Mouse (Mus musculus) right cerebral cortex, postnatal 25 days (tissue): ENCODE data around the gene Taf12.

Experiments
- DNase-seq: peaks from one replicate; pipeline ENCODE4 v3.0.0; 2022

The Taf12 gene

GRCm38 (mm10) chr4:132311801-132312200, 37.6 kb downstream of the Taf12 start:
- DNase-seq: no peak

GRCm38 (mm10) chr4:132312627-132313026, 38.5 kb downstream of the Taf12 start:
- no peak for DNase-seq

- no peak for DNase-seq
Observed at GRCm38 (mm10) chr4:132315711-132316110, 41.5 kb downstream of the Taf12 start.

GRCm38 (mm10) chr4:132326481-132326880, 52.3 kb downstream of the Taf12 start:
- DNase-seq: no peak

- DNase-seq: no peak
Observed at GRCm38 (mm10) chr4:132328391-132328982, 54.3 kb downstream of the Taf12 start.

GRCm38 (mm10) chr4:132329115-132329834, 55.1 kb downstream of the Taf12 start, which contains the start of gene Trnau1ap:
Gene Trnau1ap, minus strand, starts transcription at chr4:132329538.
- DNase-seq: peak; percentile 86

GRCm38 (mm10) chr4:132329835-132330354, 55.7 kb downstream of the Taf12 start:
- no peak for DNase-seq

- no peak for DNase-seq
Observed at GRCm38 (mm10) chr4:132331960-132332359, 57.8 kb downstream of the Taf12 start.

- no peak for DNase-seq
Observed at GRCm38 (mm10) chr4:132332880-132333279, 58.7 kb downstream of the Taf12 start.

GRCm38 (mm10) chr4:132338943-132339342, 64.8 kb downstream of the Taf12 start:
- no peak for DNase-seq

- DNase-seq: no peak
Observed at GRCm38 (mm10) chr4:132341451-132341850, 67.3 kb downstream of the Taf12 start.

- peak; percentile 7 for DNase-seq
Observed at GRCm38 (mm10) chr4:132344403-132345134, 70.4 kb downstream of the Taf12 start.
